Mouse (Mus musculus) CD8-positive naive resting alpha-beta T cell, adult 2 months (primary cell): ENCODE data around the gene Plch2.

Experiments used
- DNase-seq, 2 experiments: peaks; one replicate each; pipeline ENCODE4 v3.0.0; 2022; ENCODE audit warnings: low read depth in 2 of 2, low spot score in 2 of 2

Gene Plch2

DNA sequence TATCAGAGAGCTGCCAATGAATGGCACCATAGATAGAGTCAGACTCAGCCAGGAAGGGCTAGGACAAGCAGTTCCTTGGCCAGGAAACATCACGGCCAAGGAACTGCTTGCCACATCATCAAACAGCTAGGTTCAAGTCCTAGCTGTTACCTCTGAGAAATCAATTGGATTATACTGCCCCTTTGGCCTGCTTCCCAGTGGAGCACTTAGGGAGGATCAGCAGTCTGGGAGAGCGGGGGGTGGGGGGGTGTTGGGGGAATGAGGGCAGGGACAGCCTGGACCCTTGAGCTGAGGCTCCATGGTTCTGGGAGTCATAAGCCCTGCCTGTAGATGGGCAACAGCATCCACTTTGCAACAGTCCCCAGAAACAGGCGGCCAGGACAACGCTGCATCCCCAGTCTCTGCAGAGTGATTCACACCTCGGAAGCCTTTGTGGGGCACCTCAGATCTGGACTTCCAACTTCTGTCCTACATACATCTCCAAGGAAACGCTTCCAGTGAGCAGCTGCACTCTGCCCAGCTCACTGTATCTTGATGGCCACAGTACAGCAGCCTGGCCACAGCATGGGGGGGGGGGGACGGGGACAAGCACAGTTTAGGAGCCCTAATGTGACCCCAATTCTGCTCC, 34.2 kb downstream of the Plch2 start:
- DNase-seq = no peak

GRCm38 (mm10) chr4:155020813-155021212, 35.8 kb downstream of the Plch2 start:
- no peak for DNase-seq

DNA sequence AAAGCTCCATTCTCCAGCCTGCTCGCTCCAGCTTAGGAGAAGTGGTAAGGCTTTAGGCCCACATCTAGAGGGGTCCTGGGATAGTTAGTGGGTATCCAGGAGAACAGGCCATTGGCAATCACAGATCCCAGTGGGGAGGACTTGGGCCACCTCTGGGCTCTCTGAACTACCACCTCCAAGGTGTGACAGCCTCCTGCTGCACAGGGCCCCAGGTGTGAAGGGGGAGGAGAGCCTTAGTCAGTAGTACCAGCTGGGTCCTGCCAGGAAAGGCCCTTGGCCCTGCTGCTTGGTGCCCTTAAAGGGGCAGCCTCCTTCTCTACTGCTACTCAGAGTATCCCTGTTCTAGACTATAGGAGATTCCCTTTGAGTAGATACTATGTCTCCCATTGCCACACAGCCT, 36.4 kb downstream of the Plch2 start:
- no peak for DNase-seq

GRCm38 (mm10) chr4:155019336-155019847, 37.2 kb downstream of the Plch2 start:
- DNase-seq = no peak

DNA sequence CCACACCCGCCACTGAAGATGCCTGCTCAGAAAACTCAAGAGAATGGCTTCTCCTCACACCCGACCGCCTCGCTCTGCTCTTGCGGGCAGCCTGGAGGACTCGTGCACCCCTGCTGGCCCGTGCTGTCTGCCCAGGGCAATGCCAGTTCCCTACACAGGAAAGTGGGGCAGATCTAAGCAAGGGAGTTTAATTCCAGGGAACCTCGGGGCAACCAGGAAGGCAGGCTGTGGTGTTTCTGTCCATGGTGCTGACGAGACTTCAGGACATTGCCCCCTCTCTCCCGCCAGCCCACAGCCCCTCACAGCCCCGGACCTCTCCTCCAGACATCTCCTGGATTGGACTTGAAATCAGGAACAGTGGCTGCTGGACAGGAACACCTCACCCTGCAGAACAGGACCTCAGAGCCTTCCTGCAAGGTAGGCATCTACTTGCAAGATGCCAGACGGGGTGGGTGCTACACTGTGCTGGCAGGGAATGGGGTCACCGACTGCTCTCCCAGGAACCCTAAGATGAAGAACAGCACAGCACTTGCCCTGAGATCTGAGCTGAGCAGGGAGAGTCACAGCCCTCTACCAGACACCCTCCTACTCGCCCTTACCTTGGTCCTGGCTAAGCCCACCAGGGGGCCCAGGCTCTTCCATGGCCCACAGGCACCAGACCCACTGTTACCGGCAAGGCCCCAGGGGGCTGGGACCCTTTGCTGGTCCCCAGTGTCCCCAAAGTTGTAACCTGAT, 37.8 kb downstream of the Plch2 start:
- DNase-seq = no peak

DNA sequence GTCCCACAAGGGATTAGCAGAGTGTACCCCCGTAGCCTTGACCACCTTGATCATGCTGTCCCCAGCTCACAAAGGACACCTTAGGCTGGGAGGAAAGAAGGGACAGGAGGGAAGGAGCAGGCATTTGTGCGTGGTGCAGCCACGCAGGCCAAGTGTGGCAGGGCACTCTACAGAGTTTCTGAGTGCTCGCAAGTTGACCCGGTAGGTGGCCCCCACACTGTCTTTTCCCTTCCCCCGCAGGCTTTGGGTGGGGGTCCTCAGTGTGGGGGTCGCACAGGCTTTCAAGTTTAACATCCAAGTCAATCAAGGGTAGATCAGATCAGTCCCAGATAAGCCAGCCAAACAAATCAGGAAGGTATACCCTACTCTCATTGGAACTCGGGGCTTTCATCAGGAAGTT, 38.5 kb downstream of the Plch2 start:
- DNase-seq = no peak

GRCm38 (mm10) chr4:155017253-155017878, 39.2 kb downstream of the Plch2 start:
- no peak for DNase-seq

- no peak for DNase-seq
These were observed 39.8 kb downstream of the Plch2 start for GRCm38 (mm10) chr4:155016807-155017206.

GRCm38 (mm10) chr4:155015550-155015949, 41.0 kb downstream of the Plch2 start:
- DNase-seq = no peak

GRCm38 (mm10) chr4:155014791-155015190, 41.8 kb downstream of the Plch2 start:
- DNase-seq = no peak

GRCm38 (mm10) chr4:155014244-155014643, 42.3 kb downstream of the Plch2 start:
- no peak for DNase-seq

DNA sequence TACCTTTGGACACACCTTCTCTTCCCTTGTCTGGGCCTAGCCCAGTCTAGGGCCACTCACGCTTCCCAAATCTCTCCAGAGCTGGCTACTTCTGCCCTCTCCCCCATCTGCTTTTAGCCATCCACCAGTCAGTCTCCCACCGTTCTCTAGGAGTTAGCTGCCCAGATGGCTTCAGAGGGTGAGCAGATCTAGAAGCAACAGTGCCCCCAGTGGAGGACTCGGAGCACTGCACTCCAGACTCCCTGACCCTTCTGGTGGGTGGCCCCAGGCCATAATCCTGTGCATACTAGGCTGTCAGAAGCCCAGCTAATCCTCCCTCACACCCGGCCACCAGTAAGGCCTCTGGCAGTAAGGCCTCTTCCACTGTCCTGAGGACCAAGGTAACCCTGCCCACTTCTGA, 43.8 kb downstream of the Plch2 start:
- peak; percentile 49 to 66 for DNase-seq

DNA sequence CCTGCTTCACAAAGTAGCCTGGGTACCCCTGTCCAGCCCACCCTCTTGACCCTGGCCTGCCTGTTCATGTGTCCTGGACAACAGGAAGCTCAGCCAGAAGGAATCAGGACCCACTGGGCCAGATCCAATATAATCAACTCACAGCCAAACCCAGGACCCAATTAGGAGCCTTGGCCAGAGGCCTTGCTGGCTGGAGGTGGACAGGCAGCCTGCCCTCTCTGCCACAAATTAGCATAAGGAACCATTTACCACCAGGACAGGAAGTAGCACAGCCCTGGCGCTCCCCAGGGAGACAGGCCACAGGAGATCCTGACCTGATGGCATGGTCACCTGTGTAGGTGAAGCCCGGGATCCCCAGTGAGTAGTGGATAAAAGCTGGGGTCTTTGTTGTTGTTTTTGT, 44.5 kb downstream of the Plch2 start:
- no peak for DNase-seq

- no peak for DNase-seq
These were observed 45.1 kb downstream of the Plch2 start for GRCm38 (mm10) chr4:155011312-155012025.

DNA sequence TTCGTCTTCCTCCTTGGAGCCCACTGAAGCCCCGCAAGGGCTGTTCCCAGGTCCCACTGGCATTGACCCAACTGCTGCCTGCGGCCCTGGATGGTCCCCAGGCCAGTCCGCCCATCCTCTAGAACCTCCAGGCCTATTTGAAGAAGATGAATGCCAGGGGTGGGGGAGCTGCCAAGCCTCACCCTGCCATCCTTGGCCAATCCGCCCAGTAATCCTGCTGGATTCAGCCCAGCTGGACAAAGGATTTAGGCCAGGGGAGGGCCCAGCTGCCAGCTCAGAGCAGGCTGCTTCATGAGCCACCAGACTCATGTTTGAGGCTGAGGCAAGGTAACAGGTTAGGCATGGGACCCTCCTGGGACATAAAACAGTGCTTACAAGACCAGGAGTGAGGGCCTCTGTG, 45.7 kb downstream of the Plch2 start:
- no peak for DNase-seq

- no peak for DNase-seq
These were observed 47.4 kb downstream of the Plch2 start for GRCm38 (mm10) chr4:155009216-155009615.

- no peak for DNase-seq
These were observed 48.5 kb downstream of the Plch2 start for GRCm38 (mm10) chr4:155008075-155008474.

GRCm38 (mm10) chr4:155007641-155008040, 48.9 kb downstream of the Plch2 start:
- DNase-seq = no peak

DNA sequence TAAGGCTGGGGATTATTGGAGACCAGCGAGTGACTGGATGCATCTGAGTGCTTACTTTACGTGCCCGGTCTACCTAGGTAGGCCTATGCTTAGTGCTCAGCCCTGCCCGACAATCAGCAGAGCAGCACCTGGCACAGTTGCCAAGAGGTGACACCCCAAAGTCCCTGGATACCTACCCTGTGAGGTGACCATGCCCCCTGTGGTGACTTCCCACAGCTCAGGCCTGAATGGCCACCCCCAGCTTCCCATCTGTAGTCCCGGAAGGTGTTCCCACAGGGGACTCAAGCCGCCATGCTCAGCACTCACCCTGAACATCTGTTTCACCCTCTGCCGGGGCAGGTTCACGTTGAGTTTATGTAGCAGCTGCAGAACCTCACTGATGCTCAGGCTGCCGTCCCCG, 50.3 kb downstream of the Plch2 start:
- no peak for DNase-seq

GRCm38 (mm10) chr4:155005278-155005677, 51.3 kb downstream of the Plch2 start:
- DNase-seq = no peak

GRCm38 (mm10) chr4:154999379-154999778, 57.2 kb downstream of the Plch2 start:
- no peak for DNase-seq
